Mouse (Mus musculus) E14TG2a.4 (cell line): ENCODE data around the gene Spata25.

Source experiments
- CTCF ChIP-seq: conservative IDR thresholded peaks from 2 replicates; pipeline ENCODE4 v1.5.1; 2014; ENCODE audit warnings: low read length
- NANOG ChIP-seq: IDR thresholded peaks from 2 replicates; pipeline ENCODE4 v1.6.1; 2014; ENCODE audit warnings: borderline replicate concordance, low read length, mixed read lengths
- POU5F1 ChIP-seq: IDR thresholded peaks from 2 replicates; pipeline ENCODE4 v1.6.1; 2014; ENCODE audit warnings: low read length, borderline replicate concordance

- TF ChIP-seq CTCF (no peak), POU5F1 (no peak), NANOG (no peak)
Observed at GRCm38 (mm10) chr2:164787779-164788178, 40.6 kb downstream of the Spata25 start.
